In the genomic region with DNA sequence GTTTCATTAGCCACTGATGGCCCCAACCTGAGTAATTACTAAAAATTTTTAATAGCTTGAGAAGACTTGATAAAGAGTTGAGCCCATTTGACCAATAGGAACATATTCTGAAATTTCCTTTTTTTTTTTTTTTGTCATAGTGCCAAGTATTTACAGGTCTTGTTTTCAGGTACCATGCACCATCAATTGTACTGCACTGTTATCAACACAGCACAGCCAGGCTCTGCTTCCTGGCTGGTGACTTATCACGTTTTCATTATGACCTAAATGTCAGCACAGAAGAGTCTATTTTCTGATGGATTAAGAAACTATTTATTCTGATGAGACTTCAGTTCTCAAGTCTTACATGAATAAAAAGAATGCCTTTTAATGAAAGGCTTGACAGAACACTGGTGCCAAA, we compare ENCODE assay signal across 15 mouse cellular contexts.
"Had no signal": no experiment of that assay in that cellular context is flagged by ENCODE, and none has a peak within 500 bp of the region (broad histone marks: within the 10 kb centered on the region; RNA-seq: fewer than 3 reads in every experiment).

No protein-coding gene starts in this region.

- H3K9ac ChIP-seq: lung, embryonic 14.5 days; midbrain, embryonic 12.5 days; neural tube, embryonic 12.5 days; stomach, embryonic 15.5 days had no signal

- H3K4me3 ChIP-seq: megakaryocyte, embryonic 14.5 days; midbrain, embryonic 10.5 days; midbrain, embryonic 12.5 days; neural tube, embryonic 12.5 days; stomach, embryonic 15.5 days had no signal

- H3K4me1 ChIP-seq: midbrain, embryonic 10.5 days; midbrain, embryonic 12.5 days; neural tube, embryonic 12.5 days; stomach, embryonic 15.5 days had no signal

- H3K36me3 ChIP-seq: midbrain, embryonic 10.5 days; midbrain, embryonic 12.5 days; neural tube, embryonic 12.5 days; stomach, embryonic 15.5 days had no signal

- H3K27ac ChIP-seq: midbrain, embryonic 10.5 days; midbrain, embryonic 12.5 days; neural tube, embryonic 12.5 days; stomach, embryonic 15.5 days; stomach, postnatal 0 days had no signal

- DNase-seq: lung, adult 18-20 months; lung, embryonic 14.5 days; lung, postnatal 10 days; lung, postnatal 4 days; midbrain, embryonic 14.5 days; right cerebral cortex, postnatal 14 days; thymus, adult 2 months; thymus, postnatal 25 days; thymus, postnatal 4 days had no signal

- H3K27me3 ChIP-seq: megakaryocyte, embryonic 14.5 days; midbrain, embryonic 12.5 days; neural tube, embryonic 12.5 days; stomach, embryonic 15.5 days had no signal
